Mouse (Mus musculus): ENCODE results near the gene Flrt1.

- TF ChIP-seq MAX (IDR thresholded peaks at IDR 0.05; ENCODE audit: low read length) (no peak), ZC3H11A (IDR thresholded peaks at IDR 0.05; ENCODE audit: low read depth, low read length) (no peak)
Observed at GRCm38 (mm10) chr19:7151927-7152653, 46.6 kb upstream of the Flrt1 start.

All from CH12.LX (cell line).